Mouse (Mus musculus): ENCODE data around the gene Arid1b.

Gene Arid1b

GRCm38 (mm10) chr17:5215352-5215751, 221.2 kb downstream of the Arid1b start:
- DNase-seq (ENCODE audit: low spot score) = no peak

- no peak for DNase-seq (ENCODE audit: low spot score)
Observed at GRCm38 (mm10) chr17:5216965-5217546, 222.9 kb downstream of the Arid1b start.

DNA sequence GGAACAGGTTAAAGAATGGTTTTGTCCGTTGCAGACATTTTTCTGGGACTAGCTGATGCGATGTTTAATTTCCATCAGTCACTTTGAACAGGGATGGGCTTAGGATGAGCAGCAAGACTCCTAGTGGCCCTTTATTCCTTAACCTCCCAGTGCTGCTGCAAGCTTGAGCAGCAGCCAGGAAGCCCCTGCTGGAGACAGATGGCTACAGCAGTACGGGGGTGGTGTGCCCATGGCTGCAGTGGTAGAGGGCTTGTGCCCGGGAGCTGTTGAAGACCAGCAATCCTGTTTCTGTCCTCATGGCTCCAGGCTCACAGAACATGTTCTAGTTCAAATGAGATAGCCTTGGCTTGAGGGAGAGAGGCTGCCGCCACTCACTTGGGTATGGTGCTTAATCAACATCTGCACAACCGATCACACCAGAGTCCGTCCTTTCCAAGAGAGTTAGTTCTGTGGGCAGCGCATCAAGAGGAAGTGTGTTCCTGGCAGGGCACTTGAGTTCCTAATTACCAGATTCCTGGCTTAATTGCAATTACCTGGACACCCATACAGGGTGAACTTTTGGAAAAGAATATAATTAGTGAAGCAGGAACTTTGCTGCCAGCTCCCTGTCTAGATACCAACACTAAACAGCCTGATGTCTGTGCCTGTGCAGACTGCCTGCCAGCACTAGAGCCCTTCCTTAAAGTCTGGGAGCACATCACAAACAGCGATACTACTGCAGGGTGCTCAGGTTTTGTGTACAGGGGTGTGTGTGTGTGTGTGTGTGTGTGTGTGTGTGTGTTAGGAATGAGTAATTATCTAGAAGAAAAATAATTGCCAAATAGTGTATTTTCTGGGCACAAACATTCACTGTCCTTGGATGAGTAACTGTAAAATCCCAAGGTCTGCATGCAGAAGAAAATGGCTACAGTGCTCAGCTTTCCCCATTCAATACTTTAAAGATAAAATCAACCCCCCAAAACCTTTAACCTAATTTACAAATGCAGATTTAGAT, 224.0 kb downstream of the Arid1b start:
- DNase-seq (ENCODE audit: low spot score) = no peak

DNA sequence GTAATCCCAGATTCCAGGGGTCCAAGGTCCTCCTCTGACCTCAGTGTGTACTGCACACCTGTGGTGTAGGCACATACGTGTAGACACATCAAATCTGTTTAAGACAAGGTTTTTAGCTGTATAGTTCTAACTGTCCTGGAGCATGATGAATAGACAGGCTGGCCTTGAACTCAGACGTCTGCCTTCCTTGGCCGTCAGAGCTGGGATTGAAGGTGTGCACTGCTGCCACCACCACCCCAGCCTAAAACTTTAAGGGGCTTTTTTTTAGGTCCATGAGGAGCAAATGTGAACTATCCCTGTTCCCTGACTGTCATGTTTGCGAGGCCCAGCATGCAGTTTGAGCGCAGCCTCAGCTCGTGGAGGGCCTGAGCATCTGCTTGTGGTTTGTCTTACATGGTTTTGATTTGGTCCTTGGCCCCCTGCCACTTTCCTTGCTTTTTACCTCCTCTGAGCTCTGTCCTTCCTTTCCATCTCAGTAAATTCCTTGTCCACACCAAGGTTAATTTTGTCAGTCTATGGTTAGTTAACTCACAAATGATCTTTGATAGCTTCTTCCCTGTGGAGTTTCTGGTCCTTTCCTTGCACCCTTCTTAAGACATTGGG, 224.9 kb downstream of the Arid1b start:
- DNase-seq (ENCODE audit: low spot score) = no peak

DNA sequence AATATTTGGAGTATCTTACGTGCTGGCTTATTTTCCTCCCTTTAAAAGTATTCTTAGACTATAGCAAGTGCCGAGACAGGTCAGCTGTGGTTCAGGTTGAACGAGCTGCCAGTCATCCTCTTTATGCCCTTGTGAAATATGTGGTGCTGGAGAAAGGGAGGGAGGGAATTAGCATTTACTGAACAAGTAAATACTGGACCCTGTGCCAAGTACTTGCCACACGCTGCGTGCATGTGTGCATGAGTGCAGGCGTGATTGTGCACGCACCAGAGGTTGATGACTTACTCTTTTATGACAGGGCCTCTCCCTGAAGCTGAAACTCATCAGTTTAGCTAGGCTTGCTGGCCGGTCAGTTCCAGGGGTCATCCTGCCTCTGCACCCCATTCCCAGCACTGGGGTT, 226.9 kb downstream of the Arid1b start:
- DNase-seq (ENCODE audit: low spot score) = no peak

DNA sequence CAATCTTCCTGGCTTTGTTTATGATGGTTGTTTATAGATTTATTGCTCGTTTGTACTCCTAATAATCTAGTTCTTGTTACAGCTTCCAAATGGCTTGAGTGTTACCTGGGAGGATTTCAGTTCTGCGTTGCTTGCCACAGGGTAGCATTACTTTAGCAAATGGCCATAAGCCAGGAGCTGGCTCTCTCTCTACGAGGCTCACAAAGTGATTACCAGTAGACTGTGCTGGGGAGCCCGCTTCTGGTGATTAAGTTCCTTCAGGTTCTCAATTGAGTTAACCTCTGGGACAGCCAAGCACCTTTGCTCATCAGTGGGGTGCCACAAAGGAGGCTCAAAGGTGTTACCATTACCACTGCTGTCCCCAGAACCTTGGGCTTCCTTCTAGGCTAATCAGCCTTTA, 227.4 kb downstream of the Arid1b start:
- no peak for DNase-seq (ENCODE audit: low spot score)

GRCm38 (mm10) chr17:5222827-5223226, 228.7 kb downstream of the Arid1b start:
- no peak for DNase-seq (ENCODE audit: low spot score)

DNA sequence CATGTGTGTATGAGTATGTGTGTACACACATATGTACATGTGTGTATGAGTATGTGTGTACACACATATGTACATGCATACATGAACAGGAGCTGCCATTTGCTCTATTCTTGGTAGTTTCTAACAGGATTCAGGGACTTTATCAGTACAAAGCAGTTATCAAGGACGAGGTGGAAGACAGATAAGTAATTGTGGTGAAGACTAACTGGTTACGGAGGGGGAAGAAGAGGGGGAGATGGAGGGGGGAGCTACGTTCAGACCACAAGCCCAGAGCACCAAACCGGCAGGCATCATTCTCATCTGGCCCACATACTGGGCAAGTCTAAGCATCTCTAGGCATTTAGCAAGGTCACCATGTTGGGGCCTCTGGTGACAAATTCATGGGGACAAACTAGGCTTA, 230.8 kb downstream of the Arid1b start:
- DNase-seq (ENCODE audit: low spot score) = no peak

DNA sequence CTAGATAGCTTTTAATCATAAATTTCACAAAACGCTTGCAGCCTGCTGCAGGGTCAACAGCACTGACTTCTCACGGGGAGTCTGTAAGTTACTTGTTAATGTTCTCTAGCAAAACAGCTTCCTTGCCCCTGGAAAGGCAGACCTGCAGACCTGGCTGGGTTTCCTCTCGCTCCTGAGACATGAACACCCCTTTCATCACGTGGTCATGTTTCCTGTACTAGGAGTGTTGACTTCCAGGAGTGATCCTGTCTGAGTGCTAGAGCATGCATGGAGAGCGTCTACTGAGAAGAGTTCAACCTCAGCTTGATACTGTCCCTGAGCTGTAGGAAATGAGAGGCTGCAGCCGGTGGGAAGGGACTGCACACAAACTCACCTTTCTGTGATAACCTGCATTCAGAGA, 233.0 kb downstream of the Arid1b start:
- no peak for DNase-seq (ENCODE audit: low spot score)

DNA sequence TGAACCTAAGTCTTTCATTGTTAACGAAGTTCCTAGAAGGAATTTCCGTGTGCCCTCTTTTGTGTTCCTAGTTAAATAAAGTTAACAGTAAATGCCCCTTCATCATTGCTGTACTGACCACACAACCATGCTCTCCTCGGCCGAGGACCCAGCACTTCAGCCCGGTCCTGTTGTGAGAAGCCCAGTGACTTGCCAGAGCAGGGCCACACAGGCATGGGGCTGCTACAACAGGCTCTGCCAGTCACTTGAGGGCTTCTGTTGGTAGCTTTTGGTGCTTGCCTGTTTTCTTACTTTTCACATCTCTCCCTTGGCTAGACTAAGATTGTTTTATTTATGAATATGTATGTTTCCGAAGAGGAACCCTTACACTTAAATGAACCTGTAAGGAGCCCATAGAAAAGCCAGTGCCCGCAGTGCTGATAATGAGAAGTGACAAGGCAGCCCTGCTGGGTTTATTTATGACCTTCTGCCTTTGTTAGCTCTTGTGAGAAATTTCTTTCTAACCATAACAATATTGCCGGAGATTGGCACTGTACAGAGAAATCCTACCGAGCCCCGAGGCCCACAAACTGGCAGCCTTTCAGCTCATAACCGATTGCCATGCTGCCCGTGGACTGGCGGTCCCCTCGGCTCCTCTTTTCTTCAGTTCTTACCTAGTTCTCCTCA, 234.0 kb downstream of the Arid1b start:
- no peak for DNase-seq (ENCODE audit: low spot score)

- no peak for DNase-seq (ENCODE audit: low spot score)
Observed at GRCm38 (mm10) chr17:5228616-5229250, 234.6 kb downstream of the Arid1b start.

DNA sequence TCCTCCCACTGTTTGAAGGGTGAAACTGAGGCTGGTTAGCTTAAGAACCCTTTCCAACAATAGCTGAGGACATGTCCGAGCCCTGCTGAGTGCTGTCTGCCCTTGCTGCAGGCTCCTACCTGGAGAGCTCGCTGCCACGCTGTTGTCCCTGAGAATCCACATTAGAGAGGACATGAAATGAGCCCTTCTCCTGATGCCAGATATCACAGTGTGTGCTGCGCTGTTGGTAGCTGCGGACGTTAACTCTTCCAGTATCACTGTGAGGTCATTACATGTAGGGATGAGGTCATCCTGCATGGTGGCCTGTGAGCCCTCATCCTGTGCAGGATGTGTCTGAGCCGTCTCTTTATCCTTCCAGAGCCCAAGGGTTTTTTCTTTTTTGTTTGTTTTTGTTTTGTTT, 235.9 kb downstream of the Arid1b start:
- no peak for DNase-seq (ENCODE audit: low spot score)

- no peak for DNase-seq (ENCODE audit: low spot score)
Observed at GRCm38 (mm10) chr17:5232180-5232579, 238.0 kb downstream of the Arid1b start.

DNA sequence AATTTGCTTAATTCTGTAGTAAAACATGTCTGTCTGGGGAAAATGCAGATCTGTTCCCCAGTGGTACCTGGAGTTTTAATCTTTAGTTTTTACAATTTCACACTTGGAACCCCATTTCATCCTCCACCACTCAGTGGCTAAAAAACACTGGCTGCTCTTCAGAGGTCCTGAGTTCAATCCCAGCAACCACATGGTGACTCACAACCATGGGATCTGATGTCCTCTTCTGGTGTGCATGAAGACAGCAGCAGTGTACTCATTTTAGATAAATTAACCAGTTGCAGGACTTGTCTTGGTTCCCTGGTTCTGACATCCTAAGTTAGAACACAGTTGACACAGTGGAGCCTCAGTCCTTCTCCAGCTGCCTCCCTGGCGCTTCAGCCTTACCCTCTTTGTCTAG, 239.9 kb downstream of the Arid1b start:
- no peak for DNase-seq (ENCODE audit: low spot score)

DNA sequence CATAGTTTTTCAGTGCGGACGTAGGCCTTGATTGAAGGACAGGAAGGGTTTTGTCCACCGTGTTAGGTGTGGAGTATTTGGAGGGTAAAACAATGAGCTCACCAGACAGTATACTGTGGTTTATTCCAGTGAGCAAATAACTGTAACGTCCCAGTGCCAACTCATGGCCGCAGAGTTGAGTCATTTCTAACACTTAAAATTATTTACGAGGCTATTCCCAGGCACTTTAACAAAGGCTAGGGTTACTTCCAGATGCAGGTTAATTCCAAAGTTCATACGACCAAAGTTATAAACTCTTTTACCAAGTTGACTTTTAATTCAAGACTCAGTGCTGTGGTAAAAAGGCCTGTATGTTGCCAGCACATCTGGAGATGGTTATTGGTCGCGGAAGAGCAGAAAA, 240.9 kb downstream of the Arid1b start:
- DNase-seq (ENCODE audit: low spot score) = no peak

- no peak for DNase-seq (ENCODE audit: low spot score)
Observed at GRCm38 (mm10) chr17:5237765-5238164, 243.6 kb downstream of the Arid1b start.

DNA sequence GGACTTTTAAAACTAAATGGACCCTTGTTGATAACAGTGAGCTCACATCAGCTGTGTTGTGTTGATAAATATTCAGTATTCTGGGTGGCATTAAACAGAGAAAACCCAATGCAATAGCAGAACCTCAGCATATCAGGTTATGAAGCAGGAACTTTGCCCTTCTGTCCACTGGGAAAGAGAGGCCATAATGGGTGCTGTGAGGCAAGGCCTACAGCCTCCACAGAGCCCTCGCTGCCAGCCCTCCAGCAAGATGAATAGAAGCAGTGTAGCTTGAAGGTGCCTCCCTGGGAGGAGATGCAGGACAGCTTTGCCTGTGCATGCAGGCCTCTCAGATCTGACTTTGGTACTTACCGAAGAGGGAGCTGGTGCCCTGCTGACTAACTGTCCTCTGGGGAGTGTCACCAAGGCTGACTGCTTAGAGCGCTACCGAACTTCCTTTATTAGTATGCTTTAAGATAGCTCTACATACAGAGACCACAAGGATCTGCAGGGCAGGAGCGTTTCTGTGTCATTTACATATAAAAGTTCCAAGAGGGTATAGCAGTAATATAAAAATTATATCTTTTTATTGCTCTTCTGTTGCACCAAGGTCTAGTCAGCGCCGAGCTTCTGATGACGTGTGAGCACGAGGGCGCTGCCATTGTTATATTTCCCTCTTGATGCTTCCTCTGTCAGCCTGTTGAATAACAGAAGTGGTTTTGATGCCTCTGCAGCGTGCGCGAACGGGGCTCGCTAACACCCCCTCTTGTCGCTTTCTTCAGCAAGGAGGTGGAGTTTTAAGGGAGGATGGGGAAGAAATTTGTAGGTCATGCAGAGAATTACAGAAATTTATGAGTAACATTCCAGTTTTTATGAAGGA, 244.5 kb downstream of the Arid1b start:
- DNase-seq (ENCODE audit: low spot score) = no peak

DNA sequence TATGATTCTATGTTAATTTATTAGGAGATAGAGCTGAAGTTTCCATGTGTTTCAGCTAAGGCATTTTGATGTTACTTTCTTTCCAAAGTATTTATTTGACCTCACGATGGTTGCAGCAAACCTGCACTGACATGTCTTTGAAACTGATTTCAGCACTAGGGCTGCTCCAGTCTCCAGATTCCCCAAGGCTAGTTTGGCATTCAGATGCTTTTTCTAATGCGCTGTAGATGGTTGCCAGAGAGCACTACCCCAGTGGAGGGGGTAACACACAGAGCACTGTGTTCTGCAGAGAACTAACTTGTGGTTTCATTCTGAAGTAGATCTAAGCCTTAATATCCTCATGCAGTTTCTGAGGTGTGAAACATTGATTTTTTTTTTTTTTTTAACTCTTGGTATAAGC, 250.4 kb downstream of the Arid1b start:
- no peak for DNase-seq (ENCODE audit: low spot score)

DNA sequence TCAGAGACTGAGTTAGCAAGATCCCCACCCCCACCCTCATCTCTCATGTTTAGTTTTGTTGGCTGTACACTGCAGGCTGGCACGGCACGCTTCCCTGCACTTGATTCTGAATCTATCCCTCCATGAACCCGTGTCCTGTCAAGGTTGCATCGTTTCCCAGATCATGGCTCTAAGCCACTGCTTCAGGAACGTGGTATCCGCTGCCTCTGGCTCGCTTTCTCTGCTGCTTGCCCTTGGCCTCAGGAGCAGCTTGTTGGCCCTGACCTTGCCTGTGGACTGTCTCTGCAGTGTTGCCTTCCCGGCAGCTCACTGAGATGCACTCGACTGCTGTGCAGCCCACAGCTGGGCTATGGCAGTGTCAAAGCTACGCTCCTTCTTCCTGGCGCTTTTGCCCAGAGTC, 252.6 kb downstream of the Arid1b start:
- no peak for DNase-seq (ENCODE audit: low spot score)

- no peak for DNase-seq (ENCODE audit: low spot score)
Observed at GRCm38 (mm10) chr17:5247247-5247646, 253.1 kb downstream of the Arid1b start.

- DNase-seq (ENCODE audit: low spot score) = no peak
Observed at GRCm38 (mm10) chr17:5247737-5248136, 253.6 kb downstream of the Arid1b start.
